Mouse (Mus musculus) C2C12 (cell line): ENCODE results near the gene Ift20.

ENCODE experiments used
- CEBPB ChIP-seq: IDR thresholded peaks from one replicate; pipeline ENCODE4 v1.6.1; 2011; ENCODE audit warnings: low read depth, mild to moderate bottlenecking, control low read depth, moderate library complexity
- CTCF ChIP-seq: IDR thresholded peaks from one replicate; pipeline ENCODE4 v1.5.1; 2011; ENCODE audit not compliant: control insufficient read depth, insufficient read depth, insufficient read length
- MAX ChIP-seq: IDR thresholded peaks from one replicate; pipeline ENCODE4 v1.6.1; 2011; ENCODE audit warnings: mild to moderate bottlenecking, control low read depth
- MYOD1 ChIP-seq: IDR thresholded peaks from one replicate; pipeline ENCODE4 v1.6.1; 2011; ENCODE audit warnings: low read depth; ENCODE audit not compliant: control insufficient read depth, insufficient read length
- MYOG ChIP-seq: IDR thresholded peaks from one replicate; pipeline ENCODE4 v1.6.1; 2011; ENCODE audit not compliant: control insufficient read depth, insufficient read length; ENCODE audit errors: extremely low read depth
- USF1 ChIP-seq: IDR thresholded peaks from one replicate; pipeline ENCODE4 v1.6.1; 2011; ENCODE audit warnings: low read depth, mild to moderate bottlenecking, control low read depth, moderate library complexity

DNA sequence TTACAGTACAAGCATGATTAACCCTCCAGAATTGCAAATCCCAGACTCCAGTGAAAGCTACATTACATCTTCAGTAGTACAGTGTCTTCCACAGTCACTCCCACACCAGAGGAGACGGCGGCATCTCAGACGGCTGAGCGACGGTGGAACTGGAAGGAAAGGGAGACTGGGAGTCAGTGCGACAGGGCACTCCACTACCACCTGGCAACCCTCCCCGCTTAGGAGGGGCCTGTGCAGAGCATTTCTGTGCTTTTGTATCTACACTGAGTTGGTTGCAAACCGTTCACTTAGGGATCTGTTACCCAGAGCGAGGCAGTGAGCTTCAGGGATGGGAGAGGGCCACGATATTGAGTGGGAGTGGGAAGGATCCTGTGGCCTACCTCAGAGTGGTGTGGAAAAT lies 32.7 kb downstream of the Ift20 start:
- TF ChIP-seq CTCF (no peak), USF1 (no peak), MAX (no peak), MYOG (no peak), CEBPB (no peak), MYOD1 (peak; percentile 60)
